Mouse (Mus musculus) brown adipose tissue, adult 24 weeks (tissue): ENCODE measurements around the gene Skint7. TPM values are rescaled to one million over a fixed set of nuclear protein-coding genes. Genes with fewer than 3 reads are reported as not detected.
"Not testable (repeated sequence)": the region's sequence is repeated elsewhere in the genome, so short reads cannot be mapped to it uniquely, and the experiment has no call there.

Source experiments
- H3K27ac ChIP-seq: fragments of 200-500 bp; replicated peaks from 2 replicates; pipeline ENCODE4 v1.5.1; 2012; ENCODE audit warnings: low read depth, mild to moderate bottlenecking, low read length
- H3K4me1 ChIP-seq: fragments of 200-500 bp; 2 replicates; pipeline ENCODE4 v1.6.1; 2012; ENCODE audit warnings: low read length, mixed read lengths; ENCODE audit not compliant: control insufficient read depth, insufficient read depth, insufficient read length
- H3K4me3 ChIP-seq: fragments of 200-500 bp; 2 replicates; pipeline ENCODE4 v1.5.1; 2012; ENCODE audit warnings: low read depth, mild to moderate bottlenecking, low read length, moderate library complexity; ENCODE audit not compliant: insufficient read depth
- polyA plus RNA-seq: library from polyadenylated mRNA; stranded (reverse); fragments of >200 nt; gene quantifications from 2 replicates; pipeline ENCODE4 v1.2.4, GENCODE M21; 2012; ENCODE audit not compliant: missing spikeins, insufficient read depth, insufficient read length

Skint7 gene
- polyA plus RNA-seq: not detected in 2 replicates

- Histone ChIP-seq H3K27ac (no peak within 1 kb of the TSS), H3K4me3 (no peak within 1 kb of the TSS), H3K4me1 (no peaks in the 10 kb centered on the region)
Observed at GRCm38 (mm10) chr4:111972623-111973022, at the start of gene Skint7. Skint7 (plus strand) TSS chr4:111972923.

DNA sequence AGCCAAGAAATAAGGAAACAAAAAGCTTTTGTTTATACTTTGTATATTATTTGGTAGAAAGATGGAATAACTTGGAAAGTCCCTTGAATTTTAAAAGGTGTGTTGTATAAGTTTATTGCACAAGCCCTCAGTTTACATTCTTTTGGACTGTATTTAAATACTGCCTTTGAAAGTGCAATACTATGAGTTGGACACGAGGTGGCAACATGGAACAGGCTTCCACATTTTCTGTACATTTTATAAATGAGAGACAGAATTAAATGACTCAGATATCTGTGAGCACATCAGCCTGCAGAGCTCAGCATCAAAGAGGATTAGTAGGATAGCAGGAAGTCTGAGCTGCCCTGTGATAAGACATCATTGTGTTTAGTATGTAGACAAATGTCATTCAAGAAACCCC lies 11.4 kb upstream of the Skint7 start:
- no peak overlapping the region for H3K27ac ChIP-seq
- no peak overlapping the region for H3K4me3 ChIP-seq
- H3K4me1 ChIP-seq: no peaks in the 10 kb centered on the region

- not testable (repeated sequence) for H3K4me3 ChIP-seq, H3K27ac ChIP-seq, H3K4me1 ChIP-seq
Observed at GRCm38 (mm10) chr4:111963241-111963640, 9.5 kb upstream of the Skint7 start.

DNA sequence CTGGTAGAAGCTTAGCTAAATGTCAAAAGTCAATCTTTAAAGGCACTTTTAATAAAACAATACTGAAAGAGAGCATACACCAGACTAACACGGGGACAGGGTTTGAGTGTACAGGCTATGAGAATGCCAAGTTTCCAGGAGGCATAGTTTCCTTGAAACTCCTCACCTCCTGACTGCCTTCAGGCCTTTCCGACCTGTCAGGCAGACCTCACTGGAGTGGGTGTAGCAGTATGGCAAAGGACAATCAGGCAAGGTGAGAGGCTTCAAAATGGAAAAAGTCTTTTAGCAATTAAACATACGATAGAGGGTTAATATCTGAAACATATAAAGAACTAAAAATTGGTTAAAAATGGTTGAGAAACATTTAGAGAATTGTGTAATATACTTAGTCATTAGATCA lies 9.1 kb upstream of the Skint7 start:
- Histone ChIP-seq H3K27ac (no peak overlapping the region), H3K4me1 (no peaks in the 10 kb centered on the region), H3K4me3 (no peak overlapping the region)

- H3K4me3 ChIP-seq: no peak within 1 kb of the TSS
- H3K27ac ChIP-seq: no peak within 1 kb of the TSS
- no peaks in the 10 kb centered on the region for H3K4me1 ChIP-seq
Observed at GRCm38 (mm10) chr4:112005969-112006368, 33.2 kb downstream of the Skint7 start, which contains the start of gene Skint1. Skint1 (plus strand) TSS chr4:112006269.

Other genes starting within 250 kb of the Skint7 start
- not detected in 2 replicates for gene Slc5a9, start 70.0 kb upstream of the Skint7 start, polyA plus RNA-seq
- not detected in 2 replicates for gene Skint8, start 53.5 kb upstream of the Skint7 start, polyA plus RNA-seq
- gene Skint1, start 33.3 kb downstream of the Skint7 start, polyA plus RNA-seq: not detected in 2 replicates
- not detected in 2 replicates for gene Skint4, start 99.1 kb downstream of the Skint7 start, polyA plus RNA-seq